Mouse (Mus musculus) inflammation-experienced regulatory T-cells, adult 6 months (primary cell): Measurements from ENCODE around the gene Mrgpra6. TPM values are rescaled to one million over a fixed set of nuclear protein-coding genes. Genes with fewer than 3 reads are reported as not detected.

Experiments
- ATAC-seq: one replicate; pipeline ENCODE4 v1.8.0; 2017
- polyA plus RNA-seq, 3 experiments: library from polyadenylated mRNA; unstranded; fragments of 100-300 nt; shearing (Covaris generic); gene quantifications; one replicate each; pipeline ENCODE4 v1.2.1; 2017

Gene Mrgpra6
- polyA plus RNA-seq: not detected

DNA sequence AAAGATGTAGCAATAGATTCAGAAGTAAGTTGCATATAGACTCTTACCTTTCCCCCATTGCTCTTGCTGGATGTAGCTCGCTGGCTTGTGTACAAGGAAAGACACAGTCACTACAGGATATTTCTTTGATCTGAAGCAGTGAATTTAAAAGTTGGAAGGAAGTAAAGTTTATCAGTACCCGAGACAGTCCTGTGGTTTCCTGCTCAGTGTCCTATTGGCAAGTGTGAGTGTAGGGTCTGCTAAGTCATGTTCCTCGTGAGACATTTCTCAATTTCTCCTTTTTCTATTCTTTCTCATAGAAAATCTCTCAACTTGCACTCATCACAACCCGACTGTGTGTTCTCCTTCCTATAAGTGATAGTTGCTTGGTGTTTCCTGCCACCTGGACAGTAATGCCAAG, at the start of gene Mrgpra6:
TSS of gene Mrgpra6 (minus strand) at position 91 of the 400 bp plus-strand sequence.
- no peak for ATAC-seq

DNA sequence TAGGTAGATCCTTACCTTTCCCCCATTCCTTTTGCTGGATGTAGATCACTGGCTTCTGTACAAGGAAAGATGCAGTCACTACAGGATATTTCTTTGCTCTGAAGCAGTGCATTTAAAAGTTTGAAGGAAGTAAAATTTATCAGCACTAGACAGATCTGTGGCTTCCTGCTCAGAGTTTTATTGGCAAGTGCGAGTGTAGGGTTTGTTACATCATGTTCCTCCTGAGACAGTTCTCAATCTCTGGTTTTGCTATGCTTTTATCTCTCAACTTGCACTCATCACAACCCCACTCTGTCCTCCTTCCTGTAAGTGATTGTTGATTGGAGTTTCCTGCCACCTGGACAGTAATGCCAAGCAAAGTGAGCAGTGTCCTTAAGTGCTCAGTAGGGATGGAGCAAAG, 48.0 kb upstream of the Mrgpra6 start, which contains the start of gene Mrgpra9:
TSS of gene Mrgpra9 (minus strand) at position 79 of the 400 bp plus-strand sequence.
- no peak for ATAC-seq

DNA sequence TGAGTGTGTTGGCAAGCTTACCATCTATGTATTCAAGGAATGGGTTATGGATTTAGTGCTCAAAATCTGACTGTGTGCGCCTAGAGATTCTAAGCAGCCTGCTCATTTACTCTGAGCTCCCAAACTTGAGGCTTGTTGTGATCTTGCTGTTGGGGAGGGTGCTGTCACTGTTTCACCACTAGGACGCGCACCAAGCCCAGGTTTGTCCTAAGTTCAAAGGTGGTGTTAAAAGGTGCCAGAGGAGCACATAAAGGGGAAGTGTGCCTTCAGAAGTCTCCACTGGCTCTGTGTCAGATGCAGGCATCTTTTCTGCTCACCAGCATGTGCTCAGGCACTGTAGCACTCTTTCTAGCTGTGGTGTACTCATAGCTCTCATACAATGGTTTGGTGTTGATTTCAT, 39.9 kb upstream of the Mrgpra6 start:
- ATAC-seq: no peak

DNA sequence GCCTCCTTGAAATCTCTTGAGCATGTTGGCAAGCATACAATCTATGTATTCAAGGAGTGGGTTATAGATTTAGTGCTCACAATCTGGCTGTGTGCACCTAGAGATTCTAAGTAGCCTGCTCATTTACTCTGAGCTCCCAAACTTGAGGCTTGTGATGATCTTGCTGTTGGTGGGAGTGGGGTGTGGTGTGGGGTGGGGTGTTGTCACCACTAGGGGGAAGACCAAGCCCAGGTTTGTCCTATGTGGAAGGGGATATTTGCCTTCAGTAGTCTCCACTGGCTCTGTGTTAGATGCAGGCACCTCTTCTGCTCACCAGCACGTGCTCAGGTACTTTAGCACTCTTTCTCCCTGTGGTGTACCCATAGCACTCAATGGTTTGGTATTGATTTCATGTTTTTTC, 9.4 kb downstream of the Mrgpra6 start:
- no peak for ATAC-seq

DNA sequence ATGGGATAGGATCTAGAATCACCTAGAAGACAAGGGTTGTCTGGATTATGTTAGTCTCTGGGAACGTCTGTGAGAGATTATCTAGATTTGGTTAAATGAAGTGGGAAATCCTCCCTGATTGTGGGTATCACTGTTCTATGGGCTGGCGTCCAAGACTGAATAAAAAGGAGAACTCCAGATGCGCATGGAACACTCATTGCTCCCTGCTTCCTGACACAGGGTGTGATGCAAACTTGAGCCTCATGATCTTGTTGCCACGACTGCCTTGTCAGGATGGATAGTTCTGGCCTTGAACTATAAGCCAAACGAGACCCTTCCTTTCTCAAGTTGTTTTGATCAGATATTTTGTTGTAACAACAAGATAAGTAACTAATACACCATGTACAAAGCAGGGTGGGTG, 33.9 kb downstream of the Mrgpra6 start:
- no peak for ATAC-seq

GRCm38 (mm10) chr7:47165028-47165427, 39.7 kb downstream of the Mrgpra6 start:
- ATAC-seq: no peak

GRCm38 (mm10) chr7:47163203-47163602, 41.5 kb downstream of the Mrgpra6 start:
- no peak for ATAC-seq

DNA sequence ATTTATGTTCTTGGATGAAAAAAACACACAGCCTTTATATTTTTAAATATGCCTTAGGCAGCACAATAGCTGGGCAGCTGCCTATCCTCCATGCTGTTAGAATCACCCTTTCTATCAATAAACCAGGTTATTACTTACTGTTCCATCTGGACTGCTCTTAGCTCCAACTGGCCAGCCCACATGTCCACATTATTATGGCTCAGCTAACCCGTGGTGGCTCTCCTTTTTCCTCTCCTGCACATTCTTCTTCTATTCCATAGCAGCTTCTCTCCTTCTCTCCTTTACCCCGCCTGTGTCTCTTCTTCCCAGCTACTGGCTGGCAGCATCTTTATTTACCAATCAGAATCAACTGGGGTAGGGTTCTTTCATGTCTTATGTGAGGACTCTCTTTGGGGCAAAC, 46.3 kb downstream of the Mrgpra6 start:
- no peak for ATAC-seq

DNA sequence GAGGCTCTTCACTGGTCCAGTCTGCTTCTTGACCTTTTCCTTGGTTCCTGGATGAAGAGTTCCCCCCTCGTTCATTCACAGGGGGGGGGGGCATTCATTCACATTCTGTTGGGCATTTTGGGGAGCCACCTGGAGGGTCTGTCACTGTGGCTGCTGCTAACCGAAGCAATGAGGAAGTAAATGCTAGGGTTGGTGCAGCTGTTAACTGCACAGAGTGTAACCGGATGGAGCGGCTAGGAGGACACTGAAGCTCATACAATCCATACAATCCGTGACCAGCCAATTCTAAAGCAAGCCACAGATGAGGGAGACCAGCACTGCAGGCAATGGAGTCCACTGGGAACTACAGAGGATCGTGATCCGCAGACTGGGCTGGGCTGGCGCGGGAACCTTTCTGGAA, 47.0 kb downstream of the Mrgpra6 start:
- no peak for ATAC-seq

GRCm38 (mm10) chr7:47155849-47156248, 48.9 kb downstream of the Mrgpra6 start:
- no peak for ATAC-seq

GRCm38 (mm10) chr7:47155396-47155795, 49.3 kb downstream of the Mrgpra6 start:
- no peak for ATAC-seq

DNA sequence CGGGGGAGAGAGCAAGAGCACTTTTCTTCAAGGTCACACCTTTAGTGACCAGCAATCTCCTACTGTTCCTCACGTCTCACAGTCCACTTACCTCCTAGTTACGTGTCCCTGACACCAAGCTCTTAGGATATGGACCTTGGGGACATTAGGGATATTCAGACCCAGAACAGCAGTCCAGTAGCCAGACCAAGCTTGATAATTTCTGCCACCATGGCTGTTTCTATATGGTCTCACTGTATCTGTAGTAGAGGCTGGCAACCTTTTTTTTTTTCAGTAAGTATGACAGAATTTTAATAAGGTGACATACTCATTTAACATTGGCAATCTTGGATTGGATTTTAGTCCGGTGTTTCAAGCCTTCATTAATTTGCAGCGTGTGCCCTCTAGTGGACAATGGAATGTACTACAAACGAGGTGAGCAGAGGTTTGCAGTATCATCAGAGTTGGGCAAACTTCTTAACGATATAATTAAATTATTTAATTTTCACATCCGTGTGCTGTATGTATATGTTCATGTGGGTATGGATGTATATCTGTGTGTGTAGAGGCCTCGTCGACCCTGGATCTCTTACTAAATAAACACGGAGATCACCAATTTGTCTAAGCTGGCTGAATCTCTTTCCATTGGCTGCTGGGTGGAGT, 54.2 kb downstream of the Mrgpra6 start:
- ATAC-seq: peak; percentile 81

GRCm38 (mm10) chr7:47148298-47148697, 56.4 kb downstream of the Mrgpra6 start:
- no peak for ATAC-seq

DNA sequence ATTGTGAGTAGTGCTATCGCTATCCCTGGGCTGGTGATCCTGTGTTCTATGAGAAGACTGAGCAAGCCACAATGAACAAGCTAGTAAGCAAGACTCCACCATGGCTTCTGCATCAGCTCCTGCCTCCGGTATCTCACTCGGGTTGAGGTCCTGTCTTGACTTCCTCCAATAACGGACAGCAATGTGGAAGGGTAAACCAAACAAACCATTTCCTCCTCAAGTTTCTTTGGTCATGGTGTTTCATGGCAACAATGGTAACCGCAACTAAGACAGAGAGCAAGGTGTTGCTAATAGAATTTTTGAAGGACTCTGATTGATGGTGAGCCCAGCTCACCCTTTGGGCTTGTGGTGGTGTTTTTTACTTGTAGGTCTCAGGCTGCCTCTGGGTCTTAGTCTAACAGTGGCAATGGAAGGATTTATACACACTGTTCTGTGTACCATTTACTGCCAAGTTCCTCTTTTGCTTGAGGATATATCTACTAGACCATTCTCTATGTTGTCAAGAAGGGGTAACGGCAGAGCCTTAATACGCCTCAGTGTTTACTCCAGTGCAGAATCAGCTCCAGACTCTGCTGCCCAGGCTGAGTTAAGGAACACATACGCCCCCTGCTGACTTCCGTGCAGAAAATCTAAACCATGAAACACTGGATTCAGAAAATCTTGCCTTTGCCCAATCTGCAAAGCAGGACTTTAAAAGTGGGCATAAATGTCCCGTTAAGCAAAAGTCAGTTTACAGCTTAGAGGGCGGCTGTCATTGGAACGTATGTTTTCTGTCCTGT, 58.5 kb downstream of the Mrgpra6 start:
- peak; percentile 33 for ATAC-seq

GRCm38 (mm10) chr7:47144299-47144698, 60.4 kb downstream of the Mrgpra6 start:
- ATAC-seq: no peak

GRCm38 (mm10) chr7:47139823-47140325, 64.8 kb downstream of the Mrgpra6 start:
- peak; percentile 35 for ATAC-seq

Other genes with a start within 250 kb of the Mrgpra6 start
- gene Uevld, start 246.4 kb downstream of the Mrgpra6 start, polyA plus RNA-seq: 10 to 100 TPM in 1 of 3 experiments, 1 to 10 TPM in 2; 7.7 to 12.0 (median 8.1) TPM
- gene Gm9999, start 221.3 kb downstream of the Mrgpra6 start, polyA plus RNA-seq: not detected
- 10 to 100 TPM; 28.3 to 49.5 (median 29.4) TPM for gene Spty2d1, start 196.5 kb downstream of the Mrgpra6 start, polyA plus RNA-seq
- 1 to 10 TPM; 1.5 to 6.6 (median 3.8) TPM for gene Tmem86a, start 154.3 kb downstream of the Mrgpra6 start, polyA plus RNA-seq
- gene Ptpn5, start 71.2 kb downstream of the Mrgpra6 start, polyA plus RNA-seq: 10 to 100 TPM in 2 of 3 experiments, 1 to 10 TPM in 1; 8.8 to 16.0 (median 11.1) TPM
- gene Mrgpra9, start 47.9 kb upstream of the Mrgpra6 start, polyA plus RNA-seq: not detected
- not detected for gene Mrgpra1, start 149.3 kb upstream of the Mrgpra6 start, polyA plus RNA-seq
- gene Mrgpra2a, start 247.2 kb upstream of the Mrgpra6 start, polyA plus RNA-seq: not detected